Mouse (Mus musculus): ENCODE data around the gene Paics. TPM values are rescaled to one million over a fixed set of nuclear protein-coding genes. Genes with fewer than 3 reads are reported as not detected.

Gene Paics
- total and polyA plus RNA-seq, 2 experiments from 2014 or later: 114 to 166 TPM

- Histone ChIP-seq H3K9me3 (ENCODE audit: low read length) (no peaks in the 10 kb centered on the region), H3K27me3 (ENCODE audit: insufficient read depth, low read length) (no peaks in the 10 kb centered on the region), H3K9ac (replicated peaks; ENCODE audit: low read length) (no peak overlapping the region), H3K27ac (no peak overlapping the region), H3K4me3 (ENCODE audit: low read length) (no peak overlapping the region), H3K4me1 (ENCODE audit: insufficient read depth, low read length) (no peaks in the 10 kb centered on the region), H3K36me3 (ENCODE audit: insufficient read depth, low read length) (peaks cover 26% of the 10 kb centered on the region; the same call in 1 of the 2 replicates), H3K4me2 (ENCODE audit: low read depth, low read length) (no peak overlapping the region)
- WGBS: 73% methylated on average over 4 of the region's 4 CpGs
- no peak for TF ChIP-seq CTCF (IDR thresholded peaks at IDR 0.05; ENCODE audit: low read depth)
- no peak for DNase-seq (ENCODE audit: low spot score)
- no peak for ATAC-seq
Measured at GRCm38 (mm10) chr5:76922833-76923232, 28.3 kb upstream of the Paics start.

- Histone ChIP-seq H3K9ac (replicated peaks; ENCODE audit: low read length) (no peak overlapping the region), H3K4me2 (ENCODE audit: low read depth, low read length) (no peak overlapping the region), H3K36me3 (ENCODE audit: insufficient read depth, low read length) (peaks cover 20% of the 10 kb centered on the region; the same call in 1 of the 2 replicates), H3K27me3 (ENCODE audit: insufficient read depth, low read length) (no peaks in the 10 kb centered on the region), H3K9me3 (ENCODE audit: low read length) (no peaks in the 10 kb centered on the region), H3K4me1 (ENCODE audit: insufficient read depth, low read length) (no peaks in the 10 kb centered on the region), H3K4me3 (ENCODE audit: low read length) (no peak overlapping the region), H3K27ac (no peak overlapping the region)
- DNase-seq (ENCODE audit: low spot score) (peak; percentile 76), ATAC-seq (peak; percentile 72)
- 63% methylated on average over 13 of the region's 13 CpGs for WGBS
- no peak for TF ChIP-seq CTCF (IDR thresholded peaks at IDR 0.05; ENCODE audit: low read depth)
Measured at GRCm38 (mm10) chr5:76923428-76923827, 27.7 kb upstream of the Paics start.

- DNase-seq (ENCODE audit: low spot score): no peak
- Histone ChIP-seq H3K9me3 (ENCODE audit: low read length) (no peaks in the 10 kb centered on the region), H3K4me3 (ENCODE audit: low read length) (no peak overlapping the region), H3K27ac (no peak overlapping the region), H3K4me1 (ENCODE audit: insufficient read depth, low read length) (no peaks in the 10 kb centered on the region), H3K9ac (replicated peaks; ENCODE audit: low read length) (no peak overlapping the region), H3K36me3 (ENCODE audit: insufficient read depth, low read length) (peaks cover 20% of the 10 kb centered on the region; the same call in 1 of the 2 replicates), H3K27me3 (ENCODE audit: insufficient read depth, low read length) (no peaks in the 10 kb centered on the region), H3K4me2 (ENCODE audit: low read depth, low read length) (no peak overlapping the region)
- 79% methylated on average over 1 of the region's 1 CpGs for WGBS
- TF ChIP-seq CTCF (IDR thresholded peaks at IDR 0.05; ENCODE audit: low read depth): no peak
- ATAC-seq: no peak
Measured at GRCm38 (mm10) chr5:76924296-76924695, 26.8 kb upstream of the Paics start.

DNA sequence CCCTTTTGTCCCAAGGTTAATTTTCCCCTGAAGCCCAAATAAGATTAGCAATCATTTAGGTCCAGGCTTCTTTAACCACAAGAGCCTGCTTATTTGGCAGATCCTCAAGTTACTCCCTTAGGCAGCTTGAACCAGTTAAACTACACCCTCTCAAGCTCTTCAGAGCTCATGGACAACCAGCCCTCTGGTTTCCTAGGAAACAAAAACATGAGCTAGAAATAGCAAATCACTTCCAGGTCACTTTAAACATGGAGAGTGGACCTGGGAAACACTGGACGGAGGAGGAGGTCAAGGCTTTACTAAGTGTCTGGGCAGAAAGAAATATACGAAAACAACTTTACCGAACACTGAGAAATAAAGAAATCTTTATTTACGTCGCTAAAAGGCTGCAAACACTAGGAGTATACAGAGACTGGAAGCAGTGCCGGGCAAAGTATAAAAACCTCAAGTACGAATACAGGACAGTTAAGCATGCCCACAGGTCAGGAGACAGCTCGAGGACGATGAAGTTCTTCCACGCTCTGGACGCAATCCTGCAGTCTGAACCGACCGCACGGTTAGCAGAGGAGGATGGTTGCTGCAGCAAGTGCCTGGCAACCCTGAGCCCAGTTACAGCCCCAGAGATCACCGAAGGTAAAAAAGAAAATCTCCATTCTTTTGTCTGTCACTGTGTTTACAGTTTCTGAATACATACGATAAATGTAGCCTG, 22.8 kb upstream of the Paics start:
- Histone ChIP-seq H3K9me3 (ENCODE audit: low read length) (no peaks in the 10 kb centered on the region), H3K36me3 (ENCODE audit: insufficient read depth, low read length) (peaks cover 13% of the 10 kb centered on the region; the same call in 1 of the 2 replicates), H3K27ac (no peak overlapping the region), H3K27me3 (ENCODE audit: insufficient read depth, low read length) (no peaks in the 10 kb centered on the region), H3K9ac (replicated peaks; ENCODE audit: low read length) (no peak overlapping the region), H3K4me1 (ENCODE audit: insufficient read depth, low read length) (no peaks in the 10 kb centered on the region), H3K4me3 (ENCODE audit: low read length) (no peak overlapping the region), H3K4me2 (ENCODE audit: low read depth, low read length) (0 out of 2 replicates have a peak overlapping the region, but pooled peaks have one; percentile 19)
- no peak for TF ChIP-seq CTCF (IDR thresholded peaks at IDR 0.05; ENCODE audit: low read depth)
- ATAC-seq (peak; percentile 68; the same call in 1 of the 2 replicates), DNase-seq (ENCODE audit: low spot score) (peak; percentile 59)
- 76% methylated on average over 16 of the region's 16 CpGs for WGBS

DNA sequence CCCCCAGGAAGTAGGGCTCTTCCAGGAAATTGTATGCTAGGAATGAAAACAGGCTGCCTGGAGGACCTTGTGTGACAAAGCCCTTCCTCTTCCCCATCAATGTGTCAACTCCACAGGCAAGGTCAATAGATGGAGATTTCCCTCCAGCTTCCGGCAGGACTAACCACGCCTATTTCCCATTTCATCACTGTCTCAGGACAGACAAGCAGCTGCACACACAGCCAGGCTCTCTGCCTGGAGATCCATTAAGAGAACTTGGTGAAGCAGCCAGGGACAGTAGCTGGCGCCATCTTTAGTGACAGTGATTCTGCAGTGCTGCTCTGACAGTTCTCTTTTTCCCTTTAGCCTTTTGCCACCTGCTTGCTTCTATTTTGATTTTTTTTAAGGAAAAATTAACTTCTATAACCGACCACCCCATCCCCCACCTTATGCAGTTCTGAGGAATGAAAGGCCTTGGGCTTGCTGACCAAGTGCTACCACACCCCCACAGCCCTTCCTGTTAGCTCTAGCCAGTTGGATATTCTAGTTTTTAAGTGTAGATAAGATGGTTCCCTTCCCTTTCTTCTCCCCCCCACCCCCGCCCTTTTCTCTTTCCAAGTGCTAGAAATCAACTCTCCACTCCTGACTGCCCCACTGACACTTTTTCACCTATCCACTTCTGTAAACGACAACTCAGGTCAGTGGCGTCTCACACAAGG, 21.8 kb upstream of the Paics start:
- WGBS: 79% methylated on average over 7 of the region's 7 CpGs
- DNase-seq (ENCODE audit: low spot score): no peak

DNA sequence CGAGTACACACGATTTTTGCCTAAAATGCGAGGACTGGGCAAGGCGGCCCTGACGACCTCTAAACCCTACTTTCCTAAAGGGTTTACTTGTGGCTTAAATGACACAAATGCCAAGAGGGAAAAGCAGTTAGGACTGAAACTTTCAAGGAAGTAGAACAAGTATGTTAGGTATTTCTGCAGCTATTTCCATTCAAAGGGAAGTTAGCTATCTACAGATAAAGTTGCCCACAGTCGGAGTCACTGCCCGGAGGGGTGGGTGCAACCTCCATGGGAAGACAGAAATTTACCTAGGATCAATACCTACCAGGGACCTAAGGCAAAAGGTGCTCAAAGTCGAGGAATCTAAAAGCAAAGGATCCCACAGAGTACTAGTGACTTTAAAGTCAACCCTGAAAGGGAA, 11.4 kb upstream of the Paics start:
- H3K27me3 ChIP-seq (ENCODE audit: insufficient read depth, low read length): no peaks in the 10 kb centered on the region
- 97% methylated on average over 8 of the region's 8 CpGs for WGBS

More for the DNA sequence above, 21.8 kb upstream of the Paics start:
- H3K27ac ChIP-seq: no peak overlapping the region
- no peak for TF ChIP-seq CTCF (IDR thresholded peaks at IDR 0.05; ENCODE audit: low read depth)
- H3K4me2 ChIP-seq (ENCODE audit: low read depth, low read length): no peak overlapping the region
- H3K27me3 ChIP-seq (ENCODE audit: insufficient read depth, low read length): no peaks in the 10 kb centered on the region
- H3K9ac ChIP-seq (replicated peaks; ENCODE audit: low read length): no peak overlapping the region
- no peaks in the 10 kb centered on the region for H3K9me3 ChIP-seq (ENCODE audit: low read length)
- no peak overlapping the region for H3K4me3 ChIP-seq (ENCODE audit: low read length)
- peaks cover 13% of the 10 kb centered on the region; the same call in 1 of the 2 replicates for H3K36me3 ChIP-seq (ENCODE audit: insufficient read depth, low read length)
- no peak for ATAC-seq
- no peaks in the 10 kb centered on the region for H3K4me1 ChIP-seq (ENCODE audit: insufficient read depth, low read length)

More for the DNA sequence above, 11.4 kb upstream of the Paics start:
- H3K9me3 ChIP-seq (ENCODE audit: low read length): no peaks in the 10 kb centered on the region
- no peak overlapping the region for H3K9ac ChIP-seq (replicated peaks; ENCODE audit: low read length)
- H3K4me3 ChIP-seq (ENCODE audit: low read length): no peak overlapping the region
- DNase-seq (ENCODE audit: low spot score) (no peak), ATAC-seq (no peak)
- no peaks in the 10 kb centered on the region for H3K36me3 ChIP-seq (ENCODE audit: insufficient read depth, low read length)
- H3K27ac ChIP-seq: no peak overlapping the region
- no peaks in the 10 kb centered on the region for H3K4me1 ChIP-seq (ENCODE audit: insufficient read depth, low read length)
- no peak for TF ChIP-seq CTCF (IDR thresholded peaks at IDR 0.05; ENCODE audit: low read depth)
- H3K4me2 ChIP-seq (ENCODE audit: low read depth, low read length): no peak overlapping the region

Measured in hindbrain, postnatal 0 days (tissue).